Mouse (Mus musculus) brain, embryonic 14.5 days (tissue): ENCODE measurements around the gene 1700021F05Rik.

Experiments used
- CTCF ChIP-seq: fragments of 200-500 bp; IDR thresholded peaks from 2 replicates; pipeline ENCODE4 v1.5.1; 2012; ENCODE audit warnings: inconsistent platforms, mild to moderate bottlenecking, moderate library complexity, borderline replicate concordance; ENCODE audit not compliant: insufficient read depth, insufficient read length; ENCODE audit errors: extremely low read depth
- POLR2A ChIP-seq: fragments of 200-500 bp; IDR thresholded peaks from 2 replicates; pipeline ENCODE4 v1.6.1; 2012; ENCODE audit warnings: mild to moderate bottlenecking, inconsistent platforms, borderline replicate concordance; ENCODE audit not compliant: poor library complexity, insufficient read depth, insufficient read length, severe bottlenecking; ENCODE audit errors: extremely low read depth

DNA sequence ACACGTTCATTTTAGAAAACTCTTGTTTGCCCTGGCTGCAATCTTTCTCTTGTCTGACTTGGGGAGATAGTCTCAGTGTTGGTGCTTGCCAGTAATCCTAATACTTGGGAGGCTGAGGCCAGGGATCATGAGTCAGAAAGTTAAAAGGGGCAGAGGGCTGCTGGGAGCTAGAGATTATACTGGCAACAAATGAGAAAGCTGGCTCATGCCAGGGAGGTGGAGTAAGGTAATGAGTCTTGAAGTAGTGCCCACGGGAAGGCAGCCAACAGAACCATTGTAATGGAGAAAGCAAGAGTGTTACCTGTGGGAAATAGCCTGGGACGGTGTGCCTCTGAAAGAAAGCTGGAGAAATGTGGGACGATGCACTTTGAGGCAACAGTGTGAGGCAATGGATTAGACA, 23.0 kb downstream of the 1700021F05Rik start:
- TF ChIP-seq POLR2A, result no peak
- TF ChIP-seq CTCF, result no peak
